Mouse (Mus musculus) layer of hippocampus, postnatal 36 days (tissue): ENCODE measurements at regions not wholly inside any gene's neighbourhood (a gene's known extent, or its start where the extent isn't known, plus 50 kb on each side); places are given as distances from the start of the nearest gene placed in this dataset.

Experiments
- DNase-seq, 2 experiments: peaks; one replicate each; pipeline ENCODE4 v3.0.0; 2022

DNA sequence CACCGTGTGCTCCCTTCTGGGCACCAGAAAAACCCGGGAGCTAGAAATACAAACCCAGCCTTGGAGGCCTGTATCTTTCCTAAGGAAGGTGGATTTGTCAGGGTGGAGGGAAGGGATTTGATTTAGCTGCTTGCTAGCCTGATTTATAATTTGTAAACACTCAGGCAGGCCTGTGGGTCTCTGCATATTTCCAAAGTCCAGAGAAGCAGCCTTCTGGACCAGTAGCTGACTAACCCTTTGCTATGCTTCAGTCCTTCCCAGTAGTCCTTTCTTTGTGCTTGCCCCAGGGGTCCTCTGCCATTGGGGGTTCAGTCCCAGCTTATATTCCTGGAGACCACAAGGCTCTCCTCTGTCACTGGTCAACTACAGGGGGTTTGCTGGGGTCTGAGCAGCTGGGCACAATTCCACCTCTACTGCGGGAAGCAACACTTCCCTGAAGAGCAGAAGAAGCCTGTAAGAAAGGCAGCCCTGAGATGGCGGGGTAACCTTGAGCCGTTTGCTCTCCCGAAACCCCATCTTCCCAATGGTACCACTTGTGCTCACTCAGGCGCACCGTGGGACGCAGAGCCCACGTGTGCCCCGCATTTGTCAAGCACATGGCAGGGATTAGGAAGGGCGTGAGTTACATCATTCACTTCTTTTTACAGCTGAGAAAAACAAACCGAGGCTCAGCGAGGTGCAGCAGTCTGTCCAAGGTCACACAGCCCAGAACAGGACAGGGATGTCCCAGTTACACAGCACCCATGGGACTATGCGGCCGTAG lies 85.7 kb downstream of the 1700001O22Rik start:
- DNase-seq: no peak

DNA sequence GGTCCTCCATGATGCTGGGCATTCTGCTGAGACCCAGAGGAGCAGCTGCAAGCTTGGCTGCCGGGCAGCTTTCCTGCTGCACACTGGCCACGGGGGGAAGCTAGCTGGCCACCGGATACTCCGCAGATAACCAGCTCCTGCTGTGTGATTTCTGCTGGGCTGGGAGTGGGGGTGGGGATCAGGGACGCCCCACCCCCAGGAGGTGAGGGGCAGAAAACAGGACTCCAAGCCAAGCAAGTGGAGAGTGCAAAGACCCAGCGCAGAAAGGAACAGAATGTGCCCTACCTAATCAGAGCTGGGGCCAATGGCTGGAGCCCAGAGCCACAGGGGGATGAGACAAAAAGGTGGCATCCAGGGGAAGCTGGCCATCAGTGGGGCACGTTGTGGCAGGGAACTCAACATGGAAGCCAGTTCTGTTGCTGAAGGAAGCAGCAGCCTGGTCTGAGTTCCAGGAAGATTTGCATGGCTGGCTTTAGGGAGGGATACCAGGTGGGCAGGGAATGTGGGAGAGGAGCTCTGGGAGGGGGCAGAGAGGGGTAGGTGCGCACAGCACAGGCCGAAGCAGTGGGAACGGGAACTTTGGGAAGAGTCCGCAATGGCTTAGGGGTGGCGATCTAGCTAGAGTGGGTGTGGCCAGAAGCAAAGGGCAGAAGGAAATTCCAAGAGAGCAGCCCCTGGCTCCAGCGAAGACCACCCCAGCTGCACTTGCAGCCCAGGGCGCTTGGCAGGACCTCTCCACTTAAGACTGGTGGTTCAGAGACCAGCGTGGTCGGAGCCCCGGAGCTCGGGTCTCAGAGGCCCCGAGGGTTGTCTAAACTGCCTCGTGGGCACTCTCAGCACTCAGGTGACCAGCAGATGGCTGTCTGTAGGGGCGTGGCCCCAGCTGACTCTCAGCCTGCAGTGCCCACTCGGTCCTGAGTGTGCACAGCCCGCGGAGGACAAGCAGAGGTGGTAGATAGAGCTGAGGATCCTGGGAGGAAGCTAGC lies 86.6 kb downstream of the 1700001O22Rik start:
- no peak for DNase-seq

DNA sequence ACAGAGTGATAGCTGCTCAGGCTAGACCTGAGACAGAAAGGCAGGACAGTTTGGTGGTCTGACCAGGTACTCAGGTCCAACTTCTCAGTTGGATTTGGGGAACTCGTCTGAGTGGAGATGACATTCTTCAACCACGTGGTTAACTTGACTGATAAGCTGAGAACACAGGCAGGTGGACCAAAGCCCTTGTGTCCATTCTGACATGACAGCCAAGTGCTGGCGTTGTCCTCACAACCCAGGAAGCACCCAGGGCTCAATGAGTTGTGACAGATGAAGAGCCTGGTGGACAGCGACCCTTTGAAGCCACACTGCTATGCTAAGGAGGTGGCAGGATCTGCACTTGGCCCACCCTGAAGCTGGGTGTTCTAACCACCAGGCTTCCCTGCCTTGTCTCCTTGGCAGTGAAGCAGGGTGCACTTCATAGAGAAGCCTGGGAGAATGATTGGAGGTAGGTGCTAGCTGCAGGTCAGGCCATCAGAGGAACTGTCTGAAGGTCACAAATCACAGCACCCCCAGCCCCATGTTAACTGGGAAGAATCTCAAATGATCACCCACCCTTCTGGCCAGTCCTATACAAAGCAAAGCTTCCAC lies 87.6 kb downstream of the 1700001O22Rik start:
- DNase-seq: no peak

DNA sequence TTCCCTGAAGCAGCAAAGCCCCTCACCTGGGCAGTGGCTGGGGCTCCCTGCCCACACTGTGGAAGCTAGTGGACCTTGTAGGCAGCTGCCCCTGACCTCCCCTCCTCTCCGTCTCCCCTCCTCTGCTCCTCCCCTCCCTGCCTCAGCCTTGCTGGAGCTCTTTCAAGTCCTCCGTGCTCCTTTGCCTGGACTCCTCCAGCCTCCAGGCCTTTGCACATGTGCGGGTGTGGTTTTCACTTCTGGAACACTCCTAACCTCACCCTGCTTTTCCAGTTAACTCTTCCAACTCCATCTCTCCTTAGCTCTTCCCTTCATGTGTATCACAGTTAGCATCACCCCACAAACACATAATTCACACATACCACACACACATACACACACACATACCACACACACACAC lies 89.9 kb downstream of the 1700001O22Rik start:
- no peak for DNase-seq

DNA sequence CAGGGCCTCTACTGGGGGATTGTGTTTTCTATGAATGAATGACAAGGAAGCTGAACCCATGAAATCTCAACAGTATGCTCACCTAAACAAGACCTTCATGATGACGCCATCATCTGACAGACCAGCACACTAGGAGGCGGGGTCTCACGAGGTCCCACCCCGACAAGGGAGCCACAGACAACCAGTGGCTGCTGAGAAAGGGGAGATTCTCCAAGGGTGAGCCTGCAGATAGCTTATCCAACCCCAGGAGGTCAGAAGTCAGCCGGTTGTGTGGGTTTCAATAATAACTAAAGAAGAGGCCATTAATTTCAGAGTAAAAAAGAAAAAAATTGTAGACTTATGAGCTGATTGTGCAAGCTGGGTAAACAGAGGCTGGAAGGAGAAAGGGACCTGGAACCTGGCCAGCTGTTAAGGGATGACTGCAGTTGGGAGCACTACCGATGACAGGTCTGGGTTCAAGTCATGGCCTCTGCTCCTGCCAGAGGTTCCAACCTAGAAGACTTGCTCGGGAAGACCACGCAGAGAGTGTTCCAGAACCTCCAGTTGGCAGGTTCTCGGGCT lies 90.5 kb downstream of the 1700001O22Rik start:
- DNase-seq: no peak

DNA sequence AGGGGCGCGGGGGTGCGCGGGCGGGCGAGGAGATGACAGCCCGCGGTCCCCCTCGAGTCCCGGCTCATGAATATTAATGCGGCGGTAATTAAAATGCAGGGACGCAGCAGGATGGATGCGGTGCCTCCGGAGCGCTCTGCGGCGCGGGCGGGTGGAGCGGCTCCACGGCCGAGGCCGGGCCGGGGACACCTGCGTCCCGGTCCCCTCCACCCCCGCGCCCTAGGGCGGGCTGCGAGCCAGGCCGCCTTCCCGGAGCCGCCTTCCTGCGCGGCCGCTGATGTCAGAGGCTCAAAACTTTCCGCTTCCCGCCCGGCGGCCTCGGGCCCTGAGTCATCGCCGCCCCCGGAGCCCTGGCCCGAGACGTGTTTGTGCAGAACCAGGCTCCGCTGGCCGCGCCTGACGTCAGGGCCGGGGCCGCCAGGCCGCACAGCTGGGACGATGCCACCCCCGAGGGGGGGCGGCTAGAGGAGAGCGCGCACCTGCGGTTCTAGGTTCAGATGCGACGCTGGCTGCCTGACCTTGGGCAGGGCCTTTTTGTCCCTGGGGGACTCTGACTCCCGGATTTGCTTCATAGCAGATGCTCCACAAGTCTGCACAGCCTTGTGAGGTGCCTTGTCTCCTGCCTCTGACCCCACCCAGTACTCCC lies 91.5 kb downstream of the 1700001O22Rik start:
- DNase-seq: peak; percentile 82 to 85

DNA sequence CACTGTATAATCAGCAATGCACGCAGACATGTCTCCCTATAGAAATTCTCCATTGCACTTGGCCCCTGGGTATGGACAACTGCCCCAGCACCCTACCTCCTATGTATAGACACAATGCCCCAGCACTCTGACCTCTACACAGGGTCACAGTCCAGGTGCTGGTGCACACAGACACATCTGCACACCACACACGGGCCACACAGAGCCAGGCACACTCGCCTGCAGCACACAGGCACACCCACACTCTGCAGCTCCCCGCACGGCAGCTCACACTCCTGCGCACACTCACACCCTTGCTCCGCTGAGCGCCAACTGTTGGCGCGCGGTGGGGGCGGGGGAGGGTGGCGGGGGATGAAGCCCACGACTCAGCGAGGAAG lies 92.0 kb downstream of the 1700001O22Rik start:
- no peak for DNase-seq

DNA sequence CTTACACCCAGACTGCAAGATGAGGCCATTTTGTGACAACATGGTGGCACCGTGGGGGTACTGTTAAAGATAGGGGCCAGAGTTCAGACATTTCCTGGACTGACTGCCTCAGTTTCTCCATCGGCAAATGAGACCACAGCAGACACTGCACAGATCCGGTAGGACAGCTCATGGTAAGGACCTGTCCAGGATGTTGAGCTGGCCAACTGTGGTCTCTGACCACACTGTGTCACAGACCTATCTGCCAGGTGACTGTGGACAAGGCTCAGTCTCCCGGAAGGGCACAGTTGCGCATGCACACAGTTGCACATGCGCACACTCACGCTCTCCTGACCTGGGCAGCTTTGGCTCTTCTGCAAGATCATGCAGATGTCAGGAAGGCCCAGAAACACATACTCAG lies 92.6 kb downstream of the 1700001O22Rik start:
- DNase-seq: no peak

DNA sequence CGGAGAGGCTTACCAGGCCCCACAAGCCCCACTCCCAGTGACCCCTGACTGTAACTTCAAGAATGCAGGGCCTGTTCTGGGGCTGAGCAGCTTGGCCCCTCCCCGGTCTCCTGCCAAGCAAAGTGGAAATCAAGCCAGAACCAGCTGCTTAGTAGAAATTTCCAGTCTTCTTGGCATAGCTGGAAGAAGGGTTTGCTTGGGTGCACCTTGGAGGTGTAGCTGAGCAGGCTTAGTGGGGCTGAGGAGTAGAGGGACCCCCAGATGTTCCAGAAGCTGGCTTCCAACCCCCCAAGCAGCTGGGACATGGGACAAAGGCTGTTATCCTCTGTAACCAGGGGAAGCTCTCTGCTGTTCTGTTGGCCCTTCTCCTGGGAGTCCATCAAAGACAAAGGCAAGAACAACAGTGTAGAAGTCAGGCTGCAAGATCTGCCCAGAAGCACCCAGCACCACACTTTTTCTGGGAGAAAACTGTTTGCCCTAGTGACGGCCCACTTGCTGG lies 94.0 kb downstream of the 1700001O22Rik start:
- DNase-seq: no peak

DNA sequence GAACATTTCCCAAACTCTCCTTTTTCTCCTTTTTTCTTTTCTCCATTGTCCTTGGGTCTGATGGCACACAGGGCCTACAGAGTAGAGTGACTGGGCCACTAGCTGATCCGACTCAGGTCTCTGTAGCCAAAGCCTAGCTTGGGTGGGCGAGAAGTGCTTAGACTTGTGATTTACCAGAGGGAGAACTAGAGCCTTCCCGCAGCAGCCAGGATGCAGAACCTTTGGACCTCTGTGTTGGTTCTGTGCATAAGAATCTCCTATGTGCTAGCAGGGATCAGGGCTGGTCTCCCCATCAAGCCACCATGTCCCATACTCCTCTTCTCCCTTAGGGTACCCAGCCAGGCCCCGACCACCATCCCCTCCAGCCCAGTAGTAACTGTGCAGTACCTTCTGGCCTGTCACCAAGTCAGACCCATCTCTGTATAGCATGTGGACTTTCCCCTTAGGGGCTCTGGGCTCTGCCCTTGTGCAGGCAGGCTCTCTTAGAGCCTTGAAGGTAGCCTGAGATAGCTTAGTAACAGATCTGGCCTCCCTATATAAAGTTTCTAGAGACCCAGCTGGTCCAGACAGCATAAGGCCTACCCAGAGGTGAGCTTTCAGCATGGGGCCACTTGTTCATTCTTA lies 94.6 kb downstream of the 1700001O22Rik start:
- no peak for DNase-seq

DNA sequence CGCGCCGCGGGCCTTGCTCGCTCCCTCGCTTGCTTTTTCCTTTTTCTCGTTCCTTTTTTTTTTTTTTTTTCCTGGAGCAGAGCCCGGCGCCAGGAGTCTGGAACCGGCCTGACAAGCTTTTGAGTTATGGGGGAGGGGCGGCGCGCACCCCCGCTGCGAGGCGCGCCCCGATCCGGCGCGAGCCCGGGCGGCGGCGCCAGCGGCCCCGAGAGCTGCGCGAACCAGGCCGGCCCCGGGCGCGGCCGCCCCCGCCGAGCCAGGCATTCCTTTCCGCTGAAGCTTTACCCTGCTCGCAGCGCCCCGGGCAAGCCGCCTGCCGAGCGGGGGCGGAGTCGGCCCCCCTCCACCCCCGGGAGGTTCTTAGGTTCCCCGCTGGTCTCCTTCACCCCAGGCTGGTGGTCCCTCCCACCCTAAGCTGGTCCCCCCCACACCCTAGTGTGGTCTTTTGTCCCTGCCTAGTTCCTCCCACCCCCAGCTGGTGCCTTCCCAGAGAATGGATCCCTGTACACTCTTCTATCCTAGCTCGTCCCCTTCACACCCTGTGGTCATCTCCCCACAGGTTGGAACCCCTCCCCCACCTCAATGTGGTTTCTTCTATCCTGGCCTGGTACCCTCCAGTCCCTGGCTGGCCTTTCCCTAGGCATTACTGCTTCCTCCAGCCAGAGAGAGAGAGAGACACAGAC lies 95.3 kb downstream of the 1700001O22Rik start:
- peak; percentile 71 to 75 for DNase-seq

DNA sequence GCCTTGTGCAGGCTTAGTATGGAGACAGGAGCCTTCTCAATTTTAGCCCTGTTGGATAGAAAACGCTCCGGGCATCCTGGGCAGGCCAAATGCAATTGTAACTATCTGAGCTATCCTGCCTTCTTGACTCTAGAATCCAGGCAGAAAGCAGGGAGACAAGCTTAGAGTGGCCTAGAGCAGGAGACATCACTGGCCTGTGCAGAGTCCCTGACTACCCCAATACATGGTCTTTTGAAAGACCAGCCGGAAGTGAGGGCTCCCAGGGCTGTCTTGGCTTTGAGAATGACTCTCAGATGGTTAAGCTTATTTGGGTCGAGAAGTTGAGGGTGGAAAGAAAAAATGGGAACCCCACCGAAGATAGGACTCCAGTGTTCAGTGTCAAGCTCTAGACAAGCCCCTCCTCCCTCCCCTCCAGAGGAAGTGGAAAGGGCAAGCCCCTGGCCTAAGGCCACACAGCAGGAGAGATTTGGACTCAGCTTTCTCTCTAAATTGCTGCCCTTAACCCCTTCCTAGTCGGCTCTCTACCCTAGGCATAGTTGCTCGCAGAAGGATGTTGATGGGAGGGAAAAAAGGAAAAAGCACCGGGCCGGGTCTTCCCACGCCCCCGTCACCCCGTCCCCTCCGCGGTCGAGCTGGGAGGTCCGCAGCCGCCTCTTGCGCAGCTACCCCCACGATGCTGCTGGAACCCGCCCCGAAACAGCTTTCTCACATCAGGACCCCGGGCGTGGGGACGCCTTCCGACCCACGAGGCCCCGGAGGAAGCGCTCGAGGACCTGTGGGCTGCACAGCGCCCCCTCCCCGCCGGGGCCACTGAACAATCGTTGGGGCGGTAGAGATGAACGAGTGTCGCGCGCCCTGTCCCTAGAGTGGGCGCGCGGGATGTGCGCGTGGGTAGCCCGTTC lies 96.1 kb downstream of the 1700001O22Rik start:
- DNase-seq: no peak

DNA sequence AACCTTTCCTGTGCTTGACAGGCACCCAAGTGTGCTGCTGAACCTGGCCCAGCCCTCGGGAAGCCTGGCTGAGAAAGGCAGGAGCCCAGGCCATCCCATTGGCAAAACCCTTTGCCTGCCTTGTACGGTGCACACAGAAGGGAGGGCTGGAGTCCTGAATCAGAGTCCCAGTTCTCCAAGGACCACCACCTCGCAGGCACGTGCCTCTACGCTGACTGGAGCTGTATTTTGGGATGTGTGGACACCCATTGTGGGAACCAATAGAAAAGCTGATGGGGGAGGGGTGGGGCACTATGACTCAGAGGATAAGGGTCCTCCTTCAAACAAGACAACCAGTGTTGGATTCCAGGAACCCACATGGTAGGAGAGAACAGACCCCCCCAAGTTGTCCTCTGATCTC lies 97.4 kb downstream of the 1700001O22Rik start:
- DNase-seq: no peak

DNA sequence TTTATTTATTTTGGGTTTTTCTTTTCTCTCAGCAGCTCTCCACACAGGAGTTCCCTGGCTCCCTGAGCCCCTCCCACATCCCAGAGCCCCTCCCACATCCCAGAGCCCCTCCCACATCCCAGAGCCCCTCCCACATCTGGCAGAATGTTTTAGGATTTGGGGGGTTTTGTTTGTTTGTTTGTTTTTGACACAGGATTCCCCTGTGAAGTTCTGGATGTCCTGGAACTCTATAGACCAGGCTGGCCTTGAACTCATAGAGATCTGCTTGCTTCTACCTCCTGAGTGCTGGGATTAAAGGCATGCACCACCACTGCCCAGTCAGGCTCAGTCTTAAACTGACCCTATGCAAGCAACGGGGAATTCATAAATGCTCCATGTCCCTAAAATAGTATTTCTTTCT lies 100.2 kb downstream of the 1700001O22Rik start:
- no peak for DNase-seq

DNA sequence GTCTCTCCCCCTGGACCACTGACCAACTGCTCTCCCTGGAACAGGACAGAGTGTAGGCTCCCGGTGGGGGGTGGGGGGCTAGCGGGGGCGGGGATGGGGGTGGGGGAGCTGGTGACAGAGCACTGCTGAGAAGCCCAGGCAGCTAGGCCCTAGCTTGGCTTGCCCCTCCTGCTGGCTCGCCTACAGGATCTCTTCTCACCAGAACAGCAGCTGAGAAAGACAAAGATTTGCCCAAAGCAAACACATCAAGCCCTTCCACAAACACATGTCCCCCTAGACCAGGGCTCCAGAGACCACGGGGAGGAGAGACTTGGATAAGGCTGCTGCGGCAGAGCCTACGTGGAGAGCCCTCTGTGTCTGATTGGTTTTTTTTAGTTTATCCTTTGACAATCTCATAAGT lies 100.8 kb downstream of the 1700001O22Rik start:
- no peak for DNase-seq

DNA sequence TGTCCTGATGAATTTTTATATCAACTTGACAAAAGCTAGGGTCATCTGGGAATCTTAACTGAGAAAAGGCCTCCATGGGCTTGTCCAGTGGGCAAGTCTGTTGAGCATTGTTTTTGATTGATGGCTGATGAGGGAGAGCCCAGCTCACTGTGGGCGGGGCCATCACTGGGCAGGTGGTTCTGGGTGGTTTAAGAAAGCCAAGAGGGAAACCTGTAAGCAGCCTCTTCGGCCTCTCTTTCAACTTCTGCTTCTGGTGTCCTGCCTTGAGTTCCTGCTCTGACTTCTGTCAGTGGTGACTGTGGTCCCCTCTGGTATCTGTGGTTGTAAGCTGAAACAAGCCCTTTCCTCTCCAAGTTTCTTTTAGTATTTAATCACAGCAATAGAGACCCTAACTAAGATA lies 102.6 kb downstream of the 1700001O22Rik start:
- no peak for DNase-seq

DNA sequence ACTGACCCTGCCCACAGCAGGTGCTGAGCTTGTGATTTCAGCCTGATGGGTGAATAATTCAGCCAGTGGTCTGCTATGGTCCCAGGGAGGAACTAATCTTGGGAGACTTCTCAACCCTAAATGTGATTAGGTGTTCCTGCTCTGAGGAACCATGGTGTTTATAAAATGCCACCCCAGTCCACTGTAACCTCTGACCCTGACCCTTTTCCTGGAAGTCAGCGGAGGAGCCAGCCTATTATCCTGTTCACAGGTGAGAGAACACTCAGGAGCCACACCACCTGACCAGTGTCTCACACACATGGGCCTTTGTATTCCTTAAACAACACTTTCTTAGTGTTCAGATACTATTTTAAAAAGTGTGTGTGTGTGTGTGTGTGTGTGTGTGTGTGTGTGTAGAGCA lies 103.0 kb downstream of the 1700001O22Rik start:
- no peak for DNase-seq

DNA sequence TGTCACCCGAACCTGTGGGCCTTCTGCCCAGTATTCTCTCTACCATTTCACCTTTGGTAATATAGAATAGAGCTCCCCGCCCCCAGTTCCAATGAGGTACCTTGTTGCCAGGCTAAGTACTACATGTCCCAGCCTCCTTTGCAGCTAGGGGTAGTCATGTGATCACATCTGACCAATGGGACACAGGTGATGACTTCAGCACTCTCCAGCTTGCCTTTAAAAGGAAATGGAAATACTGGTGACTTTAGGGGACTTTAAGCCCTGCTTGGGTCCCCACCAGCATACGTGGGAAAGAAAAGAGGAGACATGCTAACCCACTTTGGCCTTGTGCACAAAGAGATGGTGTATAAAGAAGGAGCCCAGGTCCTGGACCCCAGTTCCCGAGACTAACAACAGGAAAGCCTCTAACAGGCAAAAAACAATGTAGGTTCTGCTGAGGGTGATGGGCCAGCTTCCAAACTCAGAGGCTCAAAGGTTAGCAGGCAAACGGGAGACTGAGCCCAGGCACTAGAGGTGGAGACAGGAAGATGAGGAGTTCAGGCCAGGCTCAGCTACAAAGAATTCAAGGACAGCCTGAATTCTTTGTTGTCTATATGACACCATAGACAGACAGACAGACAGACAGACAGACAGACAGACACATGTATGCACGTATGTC lies 103.5 kb downstream of the 1700001O22Rik start:
- peak in 1 of 2 experiments; percentile 69 for DNase-seq

DNA sequence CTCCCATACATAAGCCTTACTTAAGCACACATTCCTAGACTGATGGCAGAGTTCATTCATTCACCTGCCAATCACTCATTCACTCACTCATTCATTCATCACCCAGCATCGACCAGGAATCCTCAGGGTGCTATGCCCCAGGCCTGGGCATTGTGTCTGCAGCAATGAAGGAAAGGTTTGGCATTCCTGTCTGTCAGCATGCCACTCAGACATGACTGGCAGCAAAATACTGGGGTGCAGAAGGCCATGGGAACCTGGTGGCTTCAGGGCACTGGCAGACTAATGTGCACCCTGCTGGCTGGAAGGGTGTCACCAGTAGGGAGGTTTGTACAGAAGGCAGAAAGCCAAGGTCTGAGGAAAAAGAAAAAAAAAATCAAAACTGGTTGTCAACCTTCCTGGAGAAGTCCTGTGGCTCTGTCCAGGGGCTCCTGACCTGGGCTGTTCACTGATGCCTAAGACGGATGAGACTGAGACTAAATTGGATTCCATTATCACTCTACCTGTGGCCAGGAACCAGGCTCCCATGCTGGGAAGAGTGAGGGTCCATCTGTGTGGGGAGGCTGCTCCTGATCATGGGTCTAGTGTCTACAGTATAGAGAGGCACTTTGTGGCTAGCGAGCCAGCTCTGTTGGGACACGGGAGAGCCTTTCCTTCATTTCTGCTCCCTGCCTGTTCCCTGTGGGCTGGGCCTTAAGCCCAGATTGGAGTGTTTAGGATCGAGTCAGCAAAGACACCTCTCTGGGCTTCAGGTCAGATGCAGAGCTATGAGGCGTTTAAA lies 104.1 kb downstream of the Cstad start:
- DNase-seq: no peak
